24 mouse cellular contexts compared by ENCODE assay signal in genomic region chr5:76893084-76893483, GRCm38 (mm10). TPM values are rescaled to one million over a fixed set of nuclear protein-coding genes. Genes with fewer than 3 reads are reported as not detected.
DNase-seq lines count a peak whose midpoint lies in the region; ATAC-seq and TF ChIP-seq lines count a peak whose summit lies in the region.
"Had no signal": no experiment of that assay in that cellular context is flagged by ENCODE, and none has a peak within 500 bp of the region (broad histone marks: within the 10 kb centered on the region; RNA-seq: fewer than 3 reads in every experiment).

No protein-coding gene starts in this region.

- no peak for DNase-seq in stomach, postnatal 0 days (ENCODE audit: low spot score)
- DNase-seq in gastrocnemius, adult 18-20 months (ENCODE audit: low spot score) = no peak
- no peak for DNase-seq in embryo, embryonic 10 days (ENCODE audit: low spot score)
- DNase-seq: adrenal gland, postnatal 14 days; cerebellum, adult 18-20 months; cerebellum, adult 9-10 months; cerebellum, postnatal 14 days; forebrain, postnatal 0 days; gastrocnemius, postnatal 25 days; heart, adult 2 months; heart, postnatal 14 days; heart, postnatal 4 days had no signal

- no peak for TF ChIP-seq CTCF in stomach, postnatal 0 days (IDR thresholded peaks at IDR 0.05; ENCODE audit: low read depth)
- no peak for TF ChIP-seq CTCF in bone marrow macrophage, adult 2 months (IDR thresholded peaks at IDR 0.05; ENCODE audit: low read depth, low read length)
- TF ChIP-seq CTCF in olfactory bulb, adult 2 months (IDR thresholded peaks at IDR 0.05; ENCODE audit: insufficient read depth, low read depth, low read length) = no peak

- no peaks in the 10 kb centered on the region for H3K27me3 ChIP-seq in stomach, embryonic 15.5 days (replicated peaks)
- H3K27me3 ChIP-seq in stomach, postnatal 0 days (ENCODE audit: control insufficient read depth, insufficient read depth, low read length) = no peaks in the 10 kb centered on the region
- no peaks in the 10 kb centered on the region for H3K27me3 ChIP-seq in hindbrain, embryonic 16.5 days (replicated peaks; ENCODE audit: control insufficient read depth, insufficient read depth, low read length)
- H3K27me3 ChIP-seq: embryonic facial prominence, embryonic 12.5 days; embryonic facial prominence, embryonic 15.5 days; heart, embryonic 13.5 days; hindbrain, embryonic 15.5 days; intestine, embryonic 15.5 days had no signal

- no peak for ATAC-seq in stomach, embryonic 15.5 days (ENCODE audit: insufficient read depth, low FRiP score, low read depth)
- no peak for ATAC-seq in stomach, postnatal 0 days (ENCODE audit: low FRiP score, low TSS enrichment)
- no peak for ATAC-seq in hindbrain, embryonic 16.5 days
- ATAC-seq: CD4-positive, CD25-positive, alpha-beta regulatory T cell, adult 4 months; forebrain, embryonic 14.5 days; forebrain, postnatal 0 days; intestine, embryonic 15.5 days had no signal

- H3K4me3 ChIP-seq in stomach, embryonic 15.5 days (replicated peaks) = no peak overlapping the region
- no peak overlapping the region for H3K4me3 ChIP-seq in stomach, postnatal 0 days (ENCODE audit: low read depth, low read length)
- no peak overlapping the region for H3K4me3 ChIP-seq in bone marrow macrophage, adult 2 months (ENCODE audit: insufficient read depth, low read length)
- no peak overlapping the region for H3K4me3 ChIP-seq in olfactory bulb, adult 2 months (ENCODE audit: insufficient read depth, low read depth, low read length)
- H3K4me3 ChIP-seq in hindbrain, embryonic 16.5 days (ENCODE audit: low read length) = no peak overlapping the region
- H3K4me3 ChIP-seq: embryonic facial prominence, embryonic 12.5 days; embryonic facial prominence, embryonic 15.5 days; heart, adult 2 months; heart, embryonic 10.5 days; heart, embryonic 13.5 days; hindbrain, embryonic 15.5 days; intestine, embryonic 15.5 days had no signal

- no peak overlapping the region for H3K4me2 ChIP-seq in stomach, embryonic 15.5 days
- no peak overlapping the region for H3K4me2 ChIP-seq in stomach, postnatal 0 days (replicated peaks; ENCODE audit: low read depth)
- no peak overlapping the region for H3K4me2 ChIP-seq in hindbrain, embryonic 16.5 days (ENCODE audit: low read length)
- H3K4me2 ChIP-seq: embryonic facial prominence, embryonic 12.5 days; embryonic facial prominence, embryonic 15.5 days; heart, embryonic 13.5 days; hindbrain, embryonic 15.5 days; intestine, embryonic 15.5 days had no signal

- no peak for TF ChIP-seq POLR2A in bone marrow macrophage, adult 2 months (IDR thresholded peaks at IDR 0.05; ENCODE audit: borderline replicate concordance, low read depth, low read length)
- no peak for TF ChIP-seq POLR2A in olfactory bulb, adult 2 months (IDR thresholded peaks at IDR 0.05; ENCODE audit: insufficient read depth, low read depth, low read length)

- H3K4me1 ChIP-seq in stomach, embryonic 15.5 days = no peaks in the 10 kb centered on the region
- no peaks in the 10 kb centered on the region for H3K4me1 ChIP-seq in stomach, postnatal 0 days (replicated peaks; ENCODE audit: control insufficient read depth, insufficient read depth)
- H3K4me1 ChIP-seq in bone marrow macrophage, adult 2 months (ENCODE audit: control insufficient read depth, insufficient read depth, low read length) = peaks cover 18% of the 10 kb centered on the region
- H3K4me1 ChIP-seq in olfactory bulb, adult 2 months (ENCODE audit: control insufficient read depth, insufficient read depth, low read length) = no peaks in the 10 kb centered on the region
- H3K4me1 ChIP-seq in hindbrain, embryonic 16.5 days (ENCODE audit: control insufficient read depth, insufficient read depth, low read depth, low read length) = no peaks in the 10 kb centered on the region
- H3K4me1 ChIP-seq: embryonic facial prominence, embryonic 12.5 days; embryonic facial prominence, embryonic 15.5 days; heart, embryonic 10.5 days; hindbrain, embryonic 15.5 days; intestine, embryonic 15.5 days had no signal

- H3K9me3 ChIP-seq in stomach, embryonic 15.5 days = no peaks in the 10 kb centered on the region
- H3K9me3 ChIP-seq in stomach, postnatal 0 days (ENCODE audit: control insufficient read depth, low read length) = no peaks in the 10 kb centered on the region
- no peaks in the 10 kb centered on the region for H3K9me3 ChIP-seq in hindbrain, embryonic 16.5 days (ENCODE audit: control insufficient read depth, low read length)
- H3K9me3 ChIP-seq: embryonic facial prominence, embryonic 12.5 days; embryonic facial prominence, embryonic 15.5 days; heart, embryonic 10.5 days; heart, embryonic 13.5 days; hindbrain, embryonic 15.5 days; intestine, embryonic 15.5 days had no signal

- 82% methylated on average over 2 of the region's 2 CpGs for WGBS in stomach, embryonic 15.5 days
- WGBS in stomach, postnatal 0 days = 88% methylated on average over 2 of the region's 2 CpGs
- 41% methylated on average over 2 of the region's 2 CpGs for WGBS in olfactory bulb, adult 2 months
- 84% methylated on average over 2 of the region's 2 CpGs for WGBS in hindbrain, embryonic 16.5 days

- no peak overlapping the region for H3K9ac ChIP-seq in stomach, embryonic 15.5 days
- no peak overlapping the region for H3K9ac ChIP-seq in stomach, postnatal 0 days (ENCODE audit: low read length)
- no peak overlapping the region for H3K9ac ChIP-seq in hindbrain, embryonic 16.5 days (ENCODE audit: low read depth, low read length)
- H3K9ac ChIP-seq: embryonic facial prominence, embryonic 12.5 days; embryonic facial prominence, embryonic 15.5 days; forebrain, postnatal 0 days; heart, embryonic 13.5 days; hindbrain, embryonic 15.5 days; intestine, embryonic 15.5 days had no signal

- no peak for TF ChIP-seq EP300 in stomach, postnatal 0 days (optimal IDR thresholded peaks at IDR 0.05)

- no peaks in the 10 kb centered on the region; the same call in 1 of the 2 replicates for H3K36me3 ChIP-seq in stomach, embryonic 15.5 days
- peaks cover 8% of the 10 kb centered on the region; the same call in 1 of the 2 replicates for H3K36me3 ChIP-seq in stomach, postnatal 0 days (ENCODE audit: control insufficient read depth, insufficient read depth, low read length)
- peaks cover 2% of the 10 kb centered on the region; the same call in 1 of the 2 replicates for H3K36me3 ChIP-seq in hindbrain, embryonic 16.5 days (ENCODE audit: control insufficient read depth, insufficient read depth, low read length)

- H3K27ac ChIP-seq in stomach, embryonic 15.5 days = 0 out of 2 replicates have a peak overlapping the region, but pooled peaks have one; percentile 26
- H3K27ac ChIP-seq in stomach, postnatal 0 days (replicated peaks) = no peak overlapping the region
- H3K27ac ChIP-seq in bone marrow macrophage, adult 2 months (ENCODE audit: insufficient read depth, low read depth, low read length) = peak overlapping the region; percentile 81
- H3K27ac ChIP-seq in olfactory bulb, adult 2 months (ENCODE audit: insufficient read depth, low read depth, low read length) = peak overlapping the region; percentile 66; the same call in 1 of the 2 replicates
- no peak overlapping the region for H3K27ac ChIP-seq in hindbrain, embryonic 16.5 days (ENCODE audit: low read depth, low read length)
- H3K27ac ChIP-seq: embryonic facial prominence, embryonic 12.5 days; embryonic facial prominence, embryonic 15.5 days; heart, adult 2 months; heart, embryonic 10.5 days; heart, embryonic 13.5 days; hindbrain, embryonic 15.5 days; intestine, embryonic 15.5 days had no signal

RNA-seq across cellular contexts. Expression of gene Aasdh, which starts 12.2 kb away (rescaled TPM):
- 14.5 and 16.7 TPM in 2 replicates for polyA plus RNA-seq in stomach, embryonic 15.5 days (2015; fragmentation: Nextera tagmentation; extraction: Ambion mirVana)
- polyA plus RNA-seq in stomach, postnatal 0 days (2015; fragmentation: Nextera tagmentation; extraction: Ambion mirVana) = 7.0 and 7.4 TPM in 2 replicates
- 19.6 and 19.8 TPM in 2 replicates for polyA plus RNA-seq in bone marrow macrophage, adult 2 months (2012; ENCODE audit: insufficient read depth, insufficient read length, missing spikeins)
- polyA plus RNA-seq in olfactory bulb, adult 2 months (2012; ENCODE audit: insufficient read depth, insufficient read length, low replicate concordance, missing spikeins) = not detected in 2 replicates
- 10 to 100 TPM; 10.6 to 12.1 TPM for total RNA-seq in gastrocnemius, adult 18-20 months (2021)
- polyA plus RNA-seq in hindbrain, embryonic 16.5 days (2015; fragmentation: Nextera tagmentation; extraction: Ambion mirVana) = 14.0 and 16.9 TPM in 2 replicates

RNA-seq across cellular contexts. Expression of gene Paics, which starts 58.0 kb away (rescaled TPM):
- polyA plus RNA-seq in stomach, embryonic 15.5 days (2015; fragmentation: Nextera tagmentation; extraction: Ambion mirVana) = 220 and 231 TPM in 2 replicates
- polyA plus RNA-seq in stomach, postnatal 0 days (2015; fragmentation: Nextera tagmentation; extraction: Ambion mirVana) = 91.7 and 94.4 TPM in 2 replicates
- polyA plus RNA-seq in bone marrow macrophage, adult 2 months (2012; ENCODE audit: insufficient read depth, insufficient read length, missing spikeins) = 109 and 118 TPM in 2 replicates
- polyA plus RNA-seq in olfactory bulb, adult 2 months (2012; ENCODE audit: insufficient read depth, insufficient read length, low replicate concordance, missing spikeins) = not detected in 2 replicates
- total RNA-seq in gastrocnemius, adult 18-20 months (2021) = 100 to 1,000 TPM; 135 to 144 TPM
- polyA plus RNA-seq in hindbrain, embryonic 16.5 days (2015; fragmentation: Nextera tagmentation; extraction: Ambion mirVana) = 193 and 194 TPM in 2 replicates

RNA-seq across cellular contexts. Expression of gene Ppat, which starts 58.3 kb away (rescaled TPM):
- 27.0 and 27.6 TPM in 2 replicates for polyA plus RNA-seq in stomach, embryonic 15.5 days (2015; fragmentation: Nextera tagmentation; extraction: Ambion mirVana)
- 12.4 and 12.5 TPM in 2 replicates for polyA plus RNA-seq in stomach, postnatal 0 days (2015; fragmentation: Nextera tagmentation; extraction: Ambion mirVana)
- 5.4 and 7.6 TPM in 2 replicates for polyA plus RNA-seq in bone marrow macrophage, adult 2 months (2012; ENCODE audit: insufficient read depth, insufficient read length, missing spikeins)
- polyA plus RNA-seq in olfactory bulb, adult 2 months (2012; ENCODE audit: insufficient read depth, insufficient read length, low replicate concordance, missing spikeins) = not detected in 2 replicates
- 10 to 100 TPM; 21.5 to 23.7 TPM for total RNA-seq in gastrocnemius, adult 18-20 months (2021)
- 12.2 TPM in 2 replicates for polyA plus RNA-seq in hindbrain, embryonic 16.5 days (2015; fragmentation: Nextera tagmentation; extraction: Ambion mirVana)

Comparison
In these comparisons a context has a peak if more than half of its experiments do, and no peak if none do; other contexts are left out.
1. H3K27ac ChIP-seq: peak in stomach, embryonic 15.5 days (single experiment), bone marrow macrophage, adult 2 months (single experiment) and olfactory bulb, adult 2 months (single experiment); none in stomach, postnatal 0 days (single experiment) and hindbrain, embryonic 16.5 days (single experiment).